ENCODE assay signal across 15 mouse cellular contexts in the genomic region with DNA sequence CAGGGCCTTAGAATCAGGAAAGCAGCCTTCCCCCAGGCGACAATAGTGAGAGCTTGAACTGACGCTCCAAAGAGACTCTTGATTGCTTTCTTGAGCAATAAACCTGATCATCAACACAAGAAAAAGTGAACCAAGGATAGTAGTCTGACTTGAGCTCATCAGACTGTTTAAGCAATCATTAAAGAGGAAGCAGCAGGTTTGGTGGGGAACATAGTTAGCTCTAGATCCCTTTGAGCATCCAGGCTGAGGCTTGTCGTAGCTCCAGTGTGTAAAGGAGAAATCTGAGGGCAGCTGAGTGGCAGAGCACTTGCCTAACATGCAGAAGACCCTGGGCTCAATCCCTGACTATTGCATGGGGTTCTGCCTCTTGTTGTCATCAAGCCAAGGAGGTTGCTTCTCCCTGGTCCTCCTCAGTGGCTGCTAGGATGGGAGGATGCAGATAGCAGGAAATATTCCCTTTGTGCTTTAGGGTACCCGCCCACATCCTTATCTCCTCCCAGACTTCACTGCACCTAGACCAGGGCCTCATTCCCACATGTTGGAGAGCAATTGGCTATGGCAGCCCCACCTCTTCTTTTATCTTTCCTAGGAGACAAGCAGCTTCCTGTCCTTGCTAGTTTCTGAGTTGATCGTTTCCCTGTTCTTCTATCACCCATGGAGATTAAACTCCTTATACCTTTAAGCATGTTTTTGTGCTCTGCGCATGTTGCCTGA.
"Had no signal": no experiment of that assay in that cellular context is flagged by ENCODE, and none has a peak within 500 bp of the region (broad histone marks: within the 10 kb centered on the region; RNA-seq: fewer than 3 reads in every experiment).

No protein-coding gene starts in this region.

- H3K9me3 ChIP-seq: limb, embryonic 13.5 days; liver, embryonic 15.5 days; midbrain, embryonic 12.5 days; neural tube, embryonic 15.5 days; stomach, embryonic 15.5 days had no signal

- H3K27ac ChIP-seq: layer of hippocampus, adult 2 months; limb, embryonic 13.5 days; liver, embryonic 15.5 days; midbrain, embryonic 12.5 days; neural tube, embryonic 15.5 days; stomach, embryonic 15.5 days had no signal

- H3K4me1 ChIP-seq: midbrain, embryonic 12.5 days; neural tube, embryonic 15.5 days had no signal

- H3K4me3 ChIP-seq: layer of hippocampus, adult 2 months; limb, embryonic 13.5 days; liver, embryonic 15.5 days; midbrain, embryonic 12.5 days; myocyte; neural tube, embryonic 15.5 days; stomach, embryonic 15.5 days had no signal

- H3K9ac ChIP-seq: limb, embryonic 13.5 days; liver, embryonic 15.5 days; lung, embryonic 14.5 days; midbrain, embryonic 12.5 days; neural tube, embryonic 15.5 days; stomach, embryonic 15.5 days had no signal

- H3K27me3 ChIP-seq: limb, embryonic 13.5 days; midbrain, embryonic 12.5 days; neural tube, embryonic 15.5 days; stomach, embryonic 15.5 days had no signal

- H3K36me3 ChIP-seq: limb, embryonic 13.5 days; liver, embryonic 15.5 days; midbrain, embryonic 12.5 days; neural tube, embryonic 15.5 days; stomach, embryonic 15.5 days had no signal

- H3K4me2 ChIP-seq: limb, embryonic 13.5 days; liver, embryonic 15.5 days; lung, embryonic 14.5 days; midbrain, embryonic 12.5 days; neural tube, embryonic 15.5 days; stomach, embryonic 15.5 days had no signal

- DNase-seq: kidney, postnatal 10 days; kidney, postnatal 4 days; left cerebral cortex, postnatal 4 days; lung, embryonic 14.5 days; lung, postnatal 10 days; lung, postnatal 4 days; right cerebral cortex, postnatal 4 days; thymus, postnatal 36 days had no signal
